Mouse (Mus musculus) lung, postnatal 25 days (tissue): Measurements from ENCODE around the gene Runx2.

ENCODE experiments used
- DNase-seq: peaks from one replicate; pipeline ENCODE4 v3.0.0; 2022; ENCODE audit warnings: low spot score

Gene Runx2

GRCm38 (mm10) chr17:44463679-44464078 is 350.9 kb downstream of the Runx2 start:
- DNase-seq: no peak

- no peak for DNase-seq
Observed at GRCm38 (mm10) chr17:44460156-44460555, 354.4 kb downstream of the Runx2 start.

- peak; percentile 1 for DNase-seq
Observed at GRCm38 (mm10) chr17:44459029-44459428, 355.6 kb downstream of the Runx2 start.

GRCm38 (mm10) chr17:44456696-44457095 is 357.9 kb downstream of the Runx2 start:
- DNase-seq: no peak

DNA sequence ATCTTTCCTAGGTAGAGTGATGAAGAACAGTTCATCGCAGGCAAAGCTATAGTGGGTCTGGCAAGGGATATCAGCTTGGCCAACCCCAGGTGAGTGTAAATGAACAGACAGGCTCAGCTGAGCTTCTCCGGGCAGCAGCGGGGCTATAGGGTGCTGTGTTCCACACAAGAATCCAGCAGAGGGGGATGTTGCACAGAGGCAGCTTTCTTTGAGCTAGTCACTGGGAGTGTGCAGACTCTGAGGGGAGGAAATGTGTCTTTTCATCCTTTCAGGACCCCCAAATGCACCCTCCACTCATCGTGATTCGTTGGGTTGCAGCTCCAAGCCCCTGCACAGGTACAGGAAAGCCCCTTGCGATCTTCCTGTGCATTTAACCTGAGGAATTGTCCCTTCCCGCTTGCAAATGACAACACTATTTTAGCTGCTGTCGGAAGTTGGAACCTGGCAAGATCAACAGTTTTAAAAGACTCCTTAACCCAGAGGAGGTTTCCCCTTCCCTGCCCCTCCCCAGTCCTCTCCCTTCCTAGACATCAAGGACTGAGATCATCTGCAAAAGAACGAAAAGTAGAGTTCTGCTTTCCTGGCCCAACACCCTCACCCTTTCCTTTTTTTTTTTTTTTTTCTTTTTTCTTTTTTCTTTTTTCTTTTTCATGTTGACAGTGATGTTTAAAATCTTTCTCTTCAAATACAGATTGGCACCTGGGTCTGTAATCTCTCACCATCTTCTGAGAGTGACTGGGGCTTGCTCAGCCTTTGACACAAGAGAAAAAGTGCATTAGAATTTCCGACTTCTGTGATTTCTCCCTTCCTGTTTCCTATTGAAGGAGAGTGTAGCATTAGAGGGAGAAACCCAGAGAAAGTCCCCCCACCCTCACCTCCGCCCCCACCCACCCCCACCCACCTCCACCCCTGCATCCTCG is 358.7 kb downstream of the Runx2 start:
- DNase-seq: peak; percentile 39

- DNase-seq: no peak
Observed at GRCm38 (mm10) chr17:44449915-44450471, 364.6 kb downstream of the Runx2 start.
